Mouse (Mus musculus) lung, adult 2 months (tissue): ENCODE measurements at regions not wholly inside any gene's neighbourhood (a gene's known extent, or its start where the extent isn't known, plus 50 kb on each side); places are given as distances from the start of the nearest gene placed in this dataset.

Source experiments
- CTCF ChIP-seq: fragments of 200-500 bp; IDR thresholded peaks from 2 replicates; pipeline ENCODE4 v1.5.1; 2011; ENCODE audit warnings: mild to moderate bottlenecking, low read length, control low read depth; ENCODE audit not compliant: insufficient read depth
- POLR2A ChIP-seq: fragments of 200-500 bp; IDR thresholded peaks from 2 replicates; pipeline ENCODE4 v1.6.1; 2011; ENCODE audit warnings: low read depth, mild to moderate bottlenecking, control low read depth, low read length, borderline replicate concordance; ENCODE audit errors: extremely low read depth

DNA sequence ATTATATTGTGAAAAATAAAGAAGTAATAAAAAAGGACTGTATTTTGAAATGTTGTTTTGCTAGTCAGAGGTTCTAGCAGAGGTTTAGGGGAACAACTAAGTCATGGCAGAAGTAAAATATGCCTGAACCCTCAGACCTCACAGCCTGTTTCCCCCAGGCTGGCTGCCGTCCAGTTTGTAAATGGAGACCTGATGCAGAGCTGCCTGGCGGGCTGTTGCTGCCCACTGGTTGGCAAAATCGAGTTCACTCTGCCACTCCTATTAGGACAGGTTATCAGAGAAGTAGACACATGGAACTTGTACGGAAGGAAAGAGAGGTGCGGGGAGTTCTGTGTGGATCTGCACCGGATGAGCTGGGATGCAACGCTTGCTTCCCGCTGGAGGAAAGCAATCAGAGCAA lies 168.5 kb downstream of the Brinp2 start:
- TF ChIP-seq CTCF: no peak
- no peak for TF ChIP-seq POLR2A
